Mouse (Mus musculus) E14TG2a.4 (cell line): Measurements from ENCODE around the gene Gm13288.
"Not testable (repeated sequence)": the region's sequence is repeated elsewhere in the genome, so short reads cannot be mapped to it uniquely, and the experiment has no call there.

Experiments
- CTCF ChIP-seq: conservative IDR thresholded peaks from 2 replicates; pipeline ENCODE4 v1.5.1; 2014; ENCODE audit warnings: low read length
- NANOG ChIP-seq: IDR thresholded peaks from 2 replicates; pipeline ENCODE4 v1.6.1; 2014; ENCODE audit warnings: borderline replicate concordance, low read length, mixed read lengths
- POU5F1 ChIP-seq: IDR thresholded peaks from 2 replicates; pipeline ENCODE4 v1.6.1; 2014; ENCODE audit warnings: low read length, borderline replicate concordance

DNA sequence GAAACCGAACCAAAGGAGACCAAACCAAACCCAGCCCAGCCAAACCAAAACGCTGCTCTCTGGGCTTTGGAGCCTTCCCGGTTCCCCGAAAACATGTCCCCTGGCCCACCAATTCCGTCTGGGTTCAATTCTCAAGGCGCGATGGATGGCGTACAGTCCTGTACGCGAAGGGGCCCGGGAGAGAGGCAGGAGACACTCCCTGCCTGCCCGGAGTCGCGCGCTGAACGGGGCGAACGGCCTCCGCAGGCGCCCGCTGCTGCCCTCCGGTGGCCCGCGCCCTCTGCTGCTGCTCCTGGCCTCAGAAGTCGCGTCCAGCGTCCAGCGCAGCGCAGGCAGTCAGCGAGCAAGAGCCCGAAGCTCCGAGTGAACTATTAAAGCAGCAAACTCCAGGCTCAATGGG is 31.8 kb upstream of the Gm13288 start, which contains the start of gene Gm13290:
- TF ChIP-seq CTCF, POU5F1, NANOG: not testable (repeated sequence)
